Mouse (Mus musculus) limb, embryonic 11.5 days (tissue): Measurements from ENCODE around the gene Iffo2. TPM values are rescaled to one million over a fixed set of nuclear protein-coding genes. Genes with fewer than 3 reads are reported as not detected.
A peak's percentile ranks its signal among the peaks of the same experiment; 100 is the strongest.

Source experiments
- ATAC-seq: fragments of 200-750 bp; cut with Nextera tagmentation; 2 replicates; pipeline ENCODE4 v1.8.0; 2017; ENCODE audit warnings: low read depth; ENCODE audit not compliant: insufficient number of reproducible peaks, low FRiP score, low TSS enrichment
- DNase-seq: peaks from one replicate; pipeline ENCODE4 v3.0.0-alpha.2; 2015; ENCODE audit warnings: low spot score
- H3K27ac ChIP-seq: fragments of 300-500 bp; sonication (generic); replicated peaks from 2 replicates; pipeline ENCODE4 v1.5.1; 2014; ENCODE audit warnings: low read depth, mild to moderate bottlenecking, low read length
- H3K27me3 ChIP-seq: fragments of 300-500 bp; sonication (generic); 2 replicates; pipeline ENCODE4 v1.6.1; 2014; ENCODE audit warnings: mild to moderate bottlenecking, low read length, mixed read lengths; ENCODE audit not compliant: control insufficient read depth, insufficient read depth
- H3K36me3 ChIP-seq: fragments of 300-500 bp; sonication (generic); 2 replicates; pipeline ENCODE4 v1.6.1; 2014; ENCODE audit warnings: mild to moderate bottlenecking, low read length, moderate library complexity, mixed read lengths; ENCODE audit not compliant: control insufficient read depth, insufficient read depth
- H3K4me1 ChIP-seq: fragments of 300-500 bp; sonication (generic); 2 replicates; pipeline ENCODE4 v1.6.1; 2014; ENCODE audit warnings: low read length, mixed read lengths; ENCODE audit not compliant: control insufficient read depth, insufficient read depth
- H3K4me2 ChIP-seq: fragments of 300-500 bp; sonication (generic); 2 replicates; pipeline ENCODE4 v1.6.1; 2014; ENCODE audit warnings: low read depth, mild to moderate bottlenecking, moderate library complexity; ENCODE audit not compliant: severe bottlenecking
- H3K4me3 ChIP-seq: fragments of 300-500 bp; sonication (generic); 2 replicates; pipeline ENCODE4 v1.5.1; 2014; ENCODE audit warnings: low read depth, low read length
- H3K9ac ChIP-seq: fragments of 300-500 bp; sonication (generic); 2 replicates; pipeline ENCODE4 v1.6.1; 2014; ENCODE audit warnings: mild to moderate bottlenecking, low read length
- H3K9me3 ChIP-seq: fragments of 300-500 bp; sonication (generic); 2 replicates; pipeline ENCODE4 v1.6.1; 2016; ENCODE audit warnings: low read length; ENCODE audit not compliant: control insufficient read depth
- WGBS: fragments of 180-500 bp; shearing (Covaris S2); extraction: QIAGEN DNeasy Blood & Tissue Kit; methylation state at CpG from one replicate; pipeline ENCODE4 v1.1.7; 2014; 5-methylcytosine and 5-hydroxymethylcytosine counted together
- polyA plus RNA-seq: library from polyadenylated mRNA; unstranded; fragments of >200 nt; fragmentation: Nextera tagmentation; extraction: Ambion mirVana; gene quantifications from 2 replicates; pipeline ENCODE4 v1.2.1, GENCODE M21; 2014

Iffo2 gene
- polyA plus RNA-seq, 1 experiment from 2014 or later: 3.9 TPM

GRCm38 (mm10) chr4:139574156-139574798 lies 43.9 kb downstream of the Iffo2 start:
- ATAC-seq (peak; percentile 98), DNase-seq (peak; percentile 100)
- Histone ChIP-seq H3K4me3 (peak overlapping the region; percentile 71), H3K27ac (peak overlapping the region; percentile 70; the same call in 1 of the 2 replicates), H3K4me1 (peaks cover 26% of the 10 kb centered on the region), H3K4me2 (peak overlapping the region; percentile 98), H3K9me3 (no peaks in the 10 kb centered on the region), H3K36me3 (no peaks in the 10 kb centered on the region), H3K27me3 (no peaks in the 10 kb centered on the region), H3K9ac (peak overlapping the region; percentile 89)
- under 1% methylated on average over 42 of the region's 52 CpGs for WGBS

GRCm38 (mm10) chr4:139574799-139575672 lies 44.7 kb downstream of the Iffo2 start:
- Histone ChIP-seq H3K9me3 (no peaks in the 10 kb centered on the region), H3K4me2 (peak overlapping the region; percentile 98), H3K27ac (peak overlapping the region; percentile 70; the same call in 1 of the 2 replicates), H3K4me1 (peaks cover 33% of the 10 kb centered on the region), H3K4me3 (peak overlapping the region; percentile 71), H3K9ac (peak overlapping the region; percentile 89), H3K27me3 (no peaks in the 10 kb centered on the region), H3K36me3 (no peaks in the 10 kb centered on the region)
- DNase-seq: peak; percentile 71
- under 1% methylated on average over 79 of the region's 111 CpGs for WGBS
- ATAC-seq: peak; percentile 52

- ATAC-seq (no peak), DNase-seq (no peak)
- H3K27ac ChIP-seq: no peak overlapping the region
- no peaks in the 10 kb centered on the region for H3K36me3 ChIP-seq
- H3K9me3 ChIP-seq: no peaks in the 10 kb centered on the region
- no peaks in the 10 kb centered on the region for H3K27me3 ChIP-seq
- peak overlapping the region; percentile 98 for H3K4me2 ChIP-seq
- H3K4me3 ChIP-seq: peak overlapping the region; percentile 71
- H3K4me1 ChIP-seq: peaks cover 39% of the 10 kb centered on the region
- H3K9ac ChIP-seq: peak overlapping the region; percentile 89
- 9% methylated on average over 14 of the region's 14 CpGs for WGBS
These were observed 45.3 kb downstream of the Iffo2 start for GRCm38 (mm10) chr4:139575673-139576003.

GRCm38 (mm10) chr4:139576251-139576880 lies 46.0 kb downstream of the Iffo2 start:
- no peak overlapping the region for H3K27ac ChIP-seq
- no peaks in the 10 kb centered on the region for H3K9me3 ChIP-seq
- no peaks in the 10 kb centered on the region for H3K27me3 ChIP-seq
- ATAC-seq (no peak), DNase-seq (no peak)
- peak overlapping the region; percentile 71 for H3K4me3 ChIP-seq
- WGBS: 44% methylated on average over 14 of the region's 14 CpGs
- peaks cover 47% of the 10 kb centered on the region for H3K4me1 ChIP-seq
- no peaks in the 10 kb centered on the region for H3K36me3 ChIP-seq
- peak overlapping the region; percentile 98 for H3K4me2 ChIP-seq
- peak overlapping the region; percentile 27; the same call in 1 of the 2 replicates for H3K9ac ChIP-seq

GRCm38 (mm10) chr4:139577006-139577405 lies 46.7 kb downstream of the Iffo2 start:
- Histone ChIP-seq H3K27me3 (no peaks in the 10 kb centered on the region), H3K4me2 (no peak overlapping the region; the same call in 1 of the 2 replicates), H3K36me3 (no peaks in the 10 kb centered on the region), H3K27ac (no peak overlapping the region), H3K9ac (no peak overlapping the region), H3K4me3 (no peak overlapping the region), H3K4me1 (peaks cover 53% of the 10 kb centered on the region), H3K9me3 (no peaks in the 10 kb centered on the region)
- ATAC-seq (no peak), DNase-seq (no peak)
- WGBS: 85% methylated on average over 7 of the region's 7 CpGs

GRCm38 (mm10) chr4:139578389-139578788 lies 48.0 kb downstream of the Iffo2 start:
- Histone ChIP-seq H3K4me3 (no peak overlapping the region), H3K27ac (no peak overlapping the region), H3K9me3 (no peaks in the 10 kb centered on the region), H3K4me1 (peaks cover 62% of the 10 kb centered on the region), H3K4me2 (no peak overlapping the region), H3K27me3 (no peaks in the 10 kb centered on the region), H3K9ac (no peak overlapping the region), H3K36me3 (no peaks in the 10 kb centered on the region)
- DNase-seq (no peak), ATAC-seq (no peak)
- WGBS: 91% methylated on average over 8 of the region's 8 CpGs

- ATAC-seq (no peak), DNase-seq (no peak)
- Histone ChIP-seq H3K9ac (0 out of 2 replicates have a peak overlapping the region, but pooled peaks have one; percentile 5), H3K4me3 (no peak overlapping the region), H3K4me1 (peaks cover 59% of the 10 kb centered on the region), H3K27me3 (no peaks in the 10 kb centered on the region), H3K9me3 (no peaks in the 10 kb centered on the region), H3K36me3 (no peaks in the 10 kb centered on the region), H3K4me2 (no peak overlapping the region), H3K27ac (no peak overlapping the region)
- 68% methylated on average over 10 of the region's 10 CpGs for WGBS
These were observed 48.7 kb downstream of the Iffo2 start for GRCm38 (mm10) chr4:139579003-139579402.

GRCm38 (mm10) chr4:139579466-139579865 lies 49.1 kb downstream of the Iffo2 start:
- 34% methylated on average over 6 of the region's 6 CpGs for WGBS
- H3K36me3 ChIP-seq: no peaks in the 10 kb centered on the region
- 0 out of 2 replicates have a peak overlapping the region, but pooled peaks have one; percentile 76 for H3K27ac ChIP-seq
- DNase-seq (no peak), ATAC-seq (no peak)
- H3K9me3 ChIP-seq: no peaks in the 10 kb centered on the region
- H3K4me1 ChIP-seq: peaks cover 58% of the 10 kb centered on the region
- no peak overlapping the region for H3K4me3 ChIP-seq
- H3K4me2 ChIP-seq: no peak overlapping the region
- no peaks in the 10 kb centered on the region for H3K27me3 ChIP-seq
- H3K9ac ChIP-seq: no peak overlapping the region
